7 mouse cellular contexts compared by ENCODE assay signal in genomic region chr7:44895593-44896434, GRCm38 (mm10). TPM values are rescaled to one million over a fixed set of nuclear protein-coding genes. Genes with fewer than 3 reads are reported as not detected.
DNase-seq lines count a peak whose midpoint lies in the region; ATAC-seq lines count a peak whose summit lies in the region.

Gene Fuz (plus strand): TSS chr7:44896079.

- peak; percentile 65 for ATAC-seq in intestine, embryonic 15.5 days

- peaks cover 4% of the 10 kb centered on the region; the same call in 1 of the 2 replicates for H3K36me3 ChIP-seq in intestine, embryonic 15.5 days
- peaks cover 36% of the 10 kb centered on the region for H3K36me3 ChIP-seq in midbrain, embryonic 10.5 days

- WGBS in intestine, embryonic 15.5 days: under 1% methylated on average over 34 of the region's 34 CpGs
- under 1% methylated on average over 34 of the region's 34 CpGs for WGBS in midbrain, embryonic 10.5 days

- H3K27me3 ChIP-seq in intestine, embryonic 15.5 days (replicated peaks): no peaks in the 10 kb centered on the region
- no peaks in the 10 kb centered on the region for H3K27me3 ChIP-seq in midbrain, embryonic 10.5 days (ENCODE audit: low read depth, poor library complexity, severe bottlenecking)

- peak within 1 kb of the TSS; percentile 82 for H3K27ac ChIP-seq in intestine, embryonic 15.5 days
- H3K27ac ChIP-seq in midbrain, embryonic 10.5 days (replicated peaks): peak within 1 kb of the TSS; percentile 95

- peak within 1 kb of the TSS; percentile 83 for H3K4me2 ChIP-seq in intestine, embryonic 15.5 days (replicated peaks)

- H3K9me3 ChIP-seq in intestine, embryonic 15.5 days: no peaks in the 10 kb centered on the region
- H3K9me3 ChIP-seq in midbrain, embryonic 10.5 days (replicated peaks): no peaks in the 10 kb centered on the region

- peak within 1 kb of the TSS; percentile 68 for H3K9ac ChIP-seq in intestine, embryonic 15.5 days

- DNase-seq in adrenal gland, adult 2 months: peak; percentile 93
- peak; percentile 90 for DNase-seq in embryo, embryonic 11.5 days (ENCODE audit: low read depth, low spot score)
- peak; percentile 86 to 88 for DNase-seq in gastrocnemius, postnatal 36 days
- peak; percentile 91 to 97 for DNase-seq in left cerebral cortex, postnatal 25 days (ENCODE audit: low spot score in 2 of 2)
- DNase-seq in midbrain, embryonic 10.5 days (ENCODE audit: low spot score): peak; percentile 93
- peak; percentile 84 for DNase-seq in right cerebral cortex, postnatal 4 days

- intact Hi-C loops in gastrocnemius, postnatal 36 days (cut with DNase I): no loop called here
- intact Hi-C loops in left cerebral cortex, postnatal 25 days (cut with DNase I): loop anchor here (1.0 kb wide), 1 partner anchor 27 kb away; the partner anchor contains the start of gene Ptov1

- H3K4me3 ChIP-seq in intestine, embryonic 15.5 days (replicated peaks): peak within 1 kb of the TSS; percentile 64
- H3K4me3 ChIP-seq in midbrain, embryonic 10.5 days: peak within 1 kb of the TSS; percentile 75

- H3K4me1 ChIP-seq in intestine, embryonic 15.5 days (replicated peaks): peaks cover 32% of the 10 kb centered on the region
- H3K4me1 ChIP-seq in midbrain, embryonic 10.5 days: peaks cover 85% of the 10 kb centered on the region

RNA-seq across cellular contexts. Expression of gene Fuz, which starts in this region (rescaled TPM):
- total RNA-seq in adrenal gland, adult 2 months (2021): 10 to 100 TPM; 24.2 to 28.0 TPM
- 203 and 213 TPM in 2 replicates for polyA plus RNA-seq in adrenal gland, adult 2 months (2012; rRNA removed)
- total RNA-seq in gastrocnemius, postnatal 36 days (2021): 10 to 100 TPM; 17.3 to 18.1 TPM
- polyA plus RNA-seq in intestine, embryonic 15.5 days (2015; fragmentation: Nextera tagmentation; extraction: Ambion mirVana): 17.0 and 18.8 TPM in 2 replicates
- 10 to 100 TPM; 20.7 to 25.5 TPM for total RNA-seq in left cerebral cortex, postnatal 25 days (2021)
- 26.9 and 30.6 TPM in 2 replicates for polyA plus RNA-seq in midbrain, embryonic 10.5 days (2016; fragmentation: Nextera tagmentation; extraction: Ambion mirVana)

Comparison
In these comparisons a context has a peak if more than half of its experiments do, and no peak if none do; other contexts are left out.
1. Peak in every context shown above with its lines: DNase-seq, ATAC-seq, H3K4me3 ChIP-seq and H3K27ac ChIP-seq.